Mouse (Mus musculus): ENCODE measurements around the gene Gfy.

- TF ChIP-seq EP300 (IDR thresholded peaks at IDR 0.05) (no peak), CTCF (IDR thresholded peaks at IDR 0.05) (no peak)
These were observed 3.4 kb downstream of the Gfy start for GRCm38 (mm10) chr7:45175929-45176328.

Measured in lung, postnatal 0 days (tissue).